In genomic region chr6:35132806-35133205, GRCm38 (mm10) we compare ENCODE assay signal across 8 mouse cellular contexts. TPM values are rescaled to one million over a fixed set of nuclear protein-coding genes. Genes with fewer than 3 reads are reported as not detected.
DNase-seq lines count a peak whose midpoint lies in the region; ATAC-seq and TF ChIP-seq lines count a peak whose summit lies in the region.

No protein-coding gene starts in this region.

- no peaks in the 10 kb centered on the region for H3K27me3 ChIP-seq in heart, adult 2 months (ENCODE audit: control insufficient read depth, insufficient read depth, low read length)
- no peaks in the 10 kb centered on the region for H3K27me3 ChIP-seq in forebrain, postnatal 0 days (ENCODE audit: insufficient read depth, low read length)
- H3K27me3 ChIP-seq in liver, embryonic 11.5 days (replicated peaks; ENCODE audit: control insufficient read depth, insufficient read depth, low read length) = no peaks in the 10 kb centered on the region

- no peak for TF ChIP-seq CTCF in heart, adult 2 months (IDR thresholded peaks at IDR 0.05)
- no peak for TF ChIP-seq CTCF in forebrain, postnatal 0 days (IDR thresholded peaks at IDR 0.05; ENCODE audit: low read depth)
- no peak for TF ChIP-seq CTCF in olfactory bulb, adult 2 months (IDR thresholded peaks at IDR 0.05; ENCODE audit: insufficient read depth, low read depth, low read length)

- no peaks in the 10 kb centered on the region for H3K9me3 ChIP-seq in forebrain, postnatal 0 days (ENCODE audit: low read length)
- no peaks in the 10 kb centered on the region for H3K9me3 ChIP-seq in liver, embryonic 11.5 days (ENCODE audit: control insufficient read depth, low read length)

- ATAC-seq in forebrain, postnatal 0 days = no peak
- ATAC-seq in liver, embryonic 11.5 days (replicated peaks; ENCODE audit: low FRiP score) = no peak

- no peak for DNase-seq in heart, adult 2 months
- DNase-seq in heart, postnatal 4 days = no peak
- peak; percentile 63 for DNase-seq in A20 (ENCODE audit: low read depth, low spot score)
- DNase-seq in T-cell, adult 2 months (ENCODE audit: low spot score) = peak; percentile 31
- DNase-seq in forebrain, postnatal 0 days = peak; percentile 21
- DNase-seq in liver, embryonic 11.5 days (ENCODE audit: low spot score) = peak; percentile 60
- DNase-seq in right cerebral cortex, adult 18-20 months = no peak

- no peak for TF ChIP-seq POLR2A in heart, adult 2 months (IDR thresholded peaks at IDR 0.05; ENCODE audit: insufficient read depth, low read depth, low read length)
- TF ChIP-seq POLR2A in olfactory bulb, adult 2 months (IDR thresholded peaks at IDR 0.05; ENCODE audit: insufficient read depth, low read depth, low read length) = no peak

- WGBS in heart, adult 2 months = under 1% methylated on average over 11 of the region's 11 CpGs
- 0% methylated on average over 11 of the region's 11 CpGs for WGBS in forebrain, postnatal 0 days
- 1% methylated on average over 11 of the region's 11 CpGs for WGBS in liver, embryonic 11.5 days
- WGBS in olfactory bulb, adult 2 months = under 1% methylated on average over 11 of the region's 11 CpGs

- intact Hi-C loops in heart, adult 2 months (cut with DNase I) = loop anchor here (1.0 kb wide), 1 partner anchor 45 kb away; no protein-coding TSS in a partner anchor

- H3K4me1 ChIP-seq in heart, adult 2 months (ENCODE audit: control insufficient read depth, insufficient read depth, low read length) = peaks cover 5% of the 10 kb centered on the region
- H3K4me1 ChIP-seq in forebrain, postnatal 0 days (ENCODE audit: insufficient read depth) = peaks cover 17% of the 10 kb centered on the region; the same call in 1 of the 2 replicates
- H3K4me1 ChIP-seq in liver, embryonic 11.5 days (replicated peaks; ENCODE audit: control insufficient read depth, insufficient read depth, low read length) = peaks cover 6% of the 10 kb centered on the region
- H3K4me1 ChIP-seq in olfactory bulb, adult 2 months (ENCODE audit: control insufficient read depth, insufficient read depth, low read length) = peaks cover 3% of the 10 kb centered on the region; the same call in 1 of the 2 replicates

- peak overlapping the region; percentile 86 for H3K4me3 ChIP-seq in heart, adult 2 months
- peak overlapping the region; percentile 83 for H3K4me3 ChIP-seq in forebrain, postnatal 0 days (ENCODE audit: low read depth, low read length)
- H3K4me3 ChIP-seq in liver, embryonic 11.5 days (ENCODE audit: low read depth, low read length) = peak overlapping the region; percentile 91
- peak overlapping the region; percentile 61 for H3K4me3 ChIP-seq in olfactory bulb, adult 2 months (ENCODE audit: insufficient read depth, low read depth, low read length)

- TF ChIP-seq EP300 in heart, adult 2 months (IDR thresholded peaks at IDR 0.05; ENCODE audit: insufficient read depth, low read depth, low read length) = no peak

- peak overlapping the region; percentile 88 for H3K4me2 ChIP-seq in forebrain, postnatal 0 days (ENCODE audit: low read depth)
- peak overlapping the region; percentile 88 for H3K4me2 ChIP-seq in liver, embryonic 11.5 days

- H3K27ac ChIP-seq in heart, adult 2 months = peak overlapping the region; percentile 93
- peak overlapping the region; percentile 97 for H3K27ac ChIP-seq in forebrain, postnatal 0 days (ENCODE audit: low read depth, low read length)
- H3K27ac ChIP-seq in liver, embryonic 11.5 days (ENCODE audit: low read depth, low read length) = peak overlapping the region; percentile 81
- peak overlapping the region; percentile 64 for H3K27ac ChIP-seq in olfactory bulb, adult 2 months (ENCODE audit: insufficient read depth, low read depth, low read length)

- H3K79me2 ChIP-seq in heart, adult 2 months (replicated peaks; ENCODE audit: control insufficient read depth, insufficient read depth, low read length) = peaks cover 5% of the 10 kb centered on the region; the same call in 1 of the 2 replicates

- H3K9ac ChIP-seq in heart, adult 2 months (ENCODE audit: low read depth, low read length) = peak overlapping the region; percentile 88
- peak overlapping the region; percentile 80 for H3K9ac ChIP-seq in forebrain, postnatal 0 days
- H3K9ac ChIP-seq in liver, embryonic 11.5 days (ENCODE audit: low read depth, low read length) = peak overlapping the region; percentile 77

- H3K36me3 ChIP-seq in heart, adult 2 months (ENCODE audit: control insufficient read depth, insufficient read depth, low read length) = peaks cover 11% of the 10 kb centered on the region
- no peaks in the 10 kb centered on the region for H3K36me3 ChIP-seq in forebrain, postnatal 0 days (ENCODE audit: insufficient read depth)
- H3K36me3 ChIP-seq in liver, embryonic 11.5 days (ENCODE audit: control insufficient read depth, insufficient read depth, low read length) = no peaks in the 10 kb centered on the region; the same call in 1 of the 2 replicates

RNA-seq across cellular contexts. Expression of gene Cnot4, which starts 0.7 kb away (rescaled TPM):
- total RNA-seq in heart, adult 2 months (2021) = 10 to 100 TPM; 21.9 to 23.4 TPM
- polyA plus RNA-seq in heart, adult 2 months (2012; rRNA removed) = 11.0 and 15.5 TPM in 2 replicates
- 10 to 100 TPM; 22.2 to 24.7 TPM for total RNA-seq in heart, postnatal 4 days (2021)
- 29.4 and 30.9 TPM in 2 replicates for total RNA-seq in forebrain, postnatal 0 days (2014; rRNA removed)
- 18.8 and 25.5 TPM in 2 replicates for polyA plus RNA-seq in forebrain, postnatal 0 days (2015; fragmentation: Nextera tagmentation; extraction: Ambion mirVana)
- 25.0 and 26.3 TPM in 2 replicates for polyA plus RNA-seq in liver, embryonic 11.5 days (2014; fragmentation: Nextera tagmentation; extraction: Ambion mirVana)
- polyA plus RNA-seq in olfactory bulb, adult 2 months (2012; ENCODE audit: insufficient read depth, insufficient read length, low replicate concordance, missing spikeins) = 164 TPM in 1 of 2 replicates, not detected in the other

RNA-seq across cellular contexts. Expression of gene Nup205, which starts 44.4 kb away (rescaled TPM):
- 10 to 100 TPM; 12.4 to 14.9 TPM for total RNA-seq in heart, adult 2 months (2021)
- 5.6 and 13.7 TPM in 2 replicates for polyA plus RNA-seq in heart, adult 2 months (2012; rRNA removed)
- 10 to 100 TPM; 44.6 to 47.8 TPM for total RNA-seq in heart, postnatal 4 days (2021)
- 50.6 and 55.3 TPM in 2 replicates for total RNA-seq in forebrain, postnatal 0 days (2014; rRNA removed)
- polyA plus RNA-seq in forebrain, postnatal 0 days (2015; fragmentation: Nextera tagmentation; extraction: Ambion mirVana) = 9.7 and 10.7 TPM in 2 replicates
- polyA plus RNA-seq in liver, embryonic 11.5 days (2014; fragmentation: Nextera tagmentation; extraction: Ambion mirVana) = 63.0 and 74.0 TPM in 2 replicates
- not detected in 2 replicates for polyA plus RNA-seq in olfactory bulb, adult 2 months (2012; ENCODE audit: insufficient read depth, insufficient read length, low replicate concordance, missing spikeins)

Comparison
In these comparisons a context has a peak if more than half of its experiments do, and no peak if none do; other contexts are left out.
1. DNase-seq: peak in A20 (single experiment), T-cell, adult 2 months (single experiment), forebrain, postnatal 0 days (single experiment) and liver, embryonic 11.5 days (single experiment); none in heart, adult 2 months (0 of 2), heart, postnatal 4 days (single experiment) and right cerebral cortex, adult 18-20 months (single experiment).
2. Peak in every context shown above with its lines, with median percentiles within 50 percentile points of each other: H3K27ac ChIP-seq, H3K4me3 ChIP-seq and H3K9ac ChIP-seq.